Mouse (Mus musculus) left cerebral cortex, postnatal 14 days (tissue): Measurements from ENCODE around the gene Col2a1. TPM values are rescaled to one million over a fixed set of nuclear protein-coding genes. Genes with fewer than 3 reads are reported as not detected.

ENCODE experiments used
- DNase-seq, 2 experiments: peaks; one replicate each; pipeline ENCODE4 v3.0.0; 2021 to 2022; ENCODE audit warnings: low spot score in 2 of 2, mixed read lengths in 1 of 2
- intact Hi-C: fragments of 180-260 bp; cut with DNase I; formaldehyde crosslinking; loops from one replicate; pipeline ENCODE4 v1.15.1; 2025
- long read RNA-seq, 2 experiments: library from polyadenylated mRNA; stranded (forward); transcript quantifications; one replicate each; pipeline ENCODE4 v2.0.0; 2021
- total RNA-seq, 2 experiments: library from RNA; stranded (reverse); gene quantifications; 2 replicates each; pipeline ENCODE4 v1.2.3; 2021

The Col2a1 gene
- under 1 TPM; 0.57 to 0.97 TPM for total RNA-seq
- long read RNA-seq, experiment 1, result 0 reads
- long read RNA-seq, experiment 2, result 0 reads

GRCm38 (mm10) chr15:98003822-98004739 lies at the start of gene Col2a1:
TSS of gene Col2a1 (minus strand) at chr15:98004695.
- no peak for DNase-seq
- intact Hi-C loops, result no loop called here

- intact Hi-C loops, result no loop called here
- DNase-seq, result no peak
These were observed 47.2 kb upstream of the Col2a1 start for GRCm38 (mm10) chr15:98051685-98052084.

GRCm38 (mm10) chr15:98048918-98049700 lies 44.6 kb upstream of the Col2a1 start:
- DNase-seq, result no peak
- intact Hi-C loops, result no loop called here

- intact Hi-C loops, result no loop called here
- DNase-seq, result no peak
These were observed 39.9 kb upstream of the Col2a1 start for GRCm38 (mm10) chr15:98044387-98044786.

- DNase-seq, result peak; percentile 12 to 54
- intact Hi-C loops, result no loop called here
These were observed 39.5 kb upstream of the Col2a1 start for GRCm38 (mm10) chr15:98043967-98044366.

GRCm38 (mm10) chr15:98042508-98042907 lies 38.0 kb upstream of the Col2a1 start:
- intact Hi-C loops, result no loop called here
- no peak for DNase-seq

DNA sequence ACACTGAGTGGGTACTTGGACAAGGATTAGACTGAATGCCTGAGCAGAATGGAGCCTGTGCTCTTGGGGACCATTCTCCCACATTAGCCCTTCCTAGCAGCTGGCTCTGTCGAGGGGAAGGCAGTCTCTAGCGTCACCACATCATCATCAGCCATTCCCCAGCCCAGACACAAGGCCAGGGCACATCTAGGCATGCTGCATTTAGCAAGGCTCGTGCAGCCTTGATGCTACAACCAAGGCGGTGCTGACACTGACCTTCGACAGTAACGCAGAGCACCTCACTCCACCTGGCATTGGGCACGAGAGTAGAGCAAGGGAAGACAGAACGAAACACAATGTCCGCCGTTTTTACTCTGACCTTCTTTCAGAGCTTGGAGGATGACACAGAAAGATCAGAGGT lies 35.2 kb upstream of the Col2a1 start:
- no peak for DNase-seq
- intact Hi-C loops, result no loop called here

GRCm38 (mm10) chr15:98036578-98036977 lies 32.1 kb upstream of the Col2a1 start:
- no peak for DNase-seq
- intact Hi-C loops, result no loop called here

- intact Hi-C loops, result no loop called here
- DNase-seq, result no peak
These were observed 30.7 kb upstream of the Col2a1 start for GRCm38 (mm10) chr15:98035076-98035755.

DNA sequence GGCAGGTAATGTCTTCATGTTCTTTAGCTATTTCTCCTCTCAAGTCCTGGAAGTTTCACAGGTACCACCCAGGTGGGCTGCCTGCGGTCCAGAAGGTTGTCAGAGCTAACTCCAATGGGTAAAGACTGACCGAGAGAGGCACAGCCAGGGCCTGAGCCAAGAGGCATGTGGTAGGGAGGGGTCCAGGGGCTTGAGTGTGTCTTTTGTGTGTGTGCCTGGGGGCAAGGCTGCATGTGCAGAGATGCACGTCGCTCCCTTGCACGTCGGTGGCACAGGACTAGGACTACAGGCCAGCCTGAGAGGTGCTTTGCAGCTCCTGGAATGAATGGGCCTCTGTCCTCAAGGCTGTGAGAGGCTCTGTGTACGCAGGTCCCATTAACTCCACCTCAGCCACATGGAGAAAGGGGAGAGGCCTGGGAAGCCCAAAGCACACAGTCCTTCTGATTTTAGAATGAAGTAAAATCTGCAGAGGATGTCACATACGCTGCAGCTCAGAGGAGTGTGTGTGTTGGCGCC lies 28.8 kb upstream of the Col2a1 start:
- intact Hi-C loops, result no loop called here
- DNase-seq, result no peak

GRCm38 (mm10) chr15:98029798-98030197 lies 25.3 kb upstream of the Col2a1 start:
- intact Hi-C loops, result no loop called here
- DNase-seq, result no peak

DNA sequence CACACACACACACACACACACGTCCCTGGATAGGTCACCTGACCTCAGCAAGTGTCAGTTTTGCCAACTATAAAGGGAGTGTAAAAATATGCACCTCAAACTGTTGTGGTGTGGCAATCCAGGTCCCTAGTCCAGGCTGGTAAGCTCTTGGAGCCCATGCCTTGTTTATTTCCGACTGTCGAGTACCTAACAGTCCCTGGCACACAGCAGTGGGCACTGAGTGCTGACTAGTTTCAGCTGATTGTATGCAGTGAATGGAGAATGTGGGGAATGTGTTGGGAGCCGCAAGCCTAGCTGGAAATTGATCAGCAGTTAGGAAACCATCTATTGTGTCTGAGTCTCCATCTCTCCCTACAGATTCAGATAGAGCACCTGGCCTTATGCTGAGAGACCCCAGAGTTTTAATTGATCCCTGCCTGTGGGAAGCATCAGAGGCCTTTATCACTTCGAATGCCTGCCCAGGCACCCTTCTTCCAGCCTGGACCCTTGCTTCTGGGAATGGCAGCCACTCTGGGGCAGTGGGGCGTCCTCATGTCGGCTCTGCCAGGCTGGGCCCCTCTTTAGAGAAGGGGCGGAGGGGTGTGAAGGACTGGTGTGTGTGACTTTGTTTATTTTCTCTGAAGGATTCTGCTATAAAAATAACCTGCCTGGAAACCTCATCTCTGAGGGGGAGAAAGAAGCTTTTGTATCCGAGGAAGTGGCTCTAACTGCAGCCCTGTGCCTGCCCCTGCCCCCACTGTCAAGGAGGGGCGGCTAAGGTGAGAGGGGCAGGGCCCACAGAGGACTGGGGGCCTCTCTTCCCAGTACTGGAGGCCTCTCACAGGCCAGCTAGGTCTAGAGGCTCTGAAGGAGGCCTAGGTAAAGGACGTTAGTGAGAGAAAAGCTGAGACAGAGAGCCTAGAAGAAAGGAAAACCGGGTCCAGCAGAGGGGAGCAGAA lies 22.7 kb upstream of the Col2a1 start:
- intact Hi-C loops, result no loop called here
- DNase-seq, result no peak

- DNase-seq, result peak in 1 of 2 experiments; percentile 35
- intact Hi-C loops, result no loop called here
These were observed 21.1 kb upstream of the Col2a1 start for GRCm38 (mm10) chr15:98025611-98026010.

- intact Hi-C loops, result no loop called here
- no peak for DNase-seq
These were observed 18.6 kb upstream of the Col2a1 start for GRCm38 (mm10) chr15:98023137-98023536.

DNA sequence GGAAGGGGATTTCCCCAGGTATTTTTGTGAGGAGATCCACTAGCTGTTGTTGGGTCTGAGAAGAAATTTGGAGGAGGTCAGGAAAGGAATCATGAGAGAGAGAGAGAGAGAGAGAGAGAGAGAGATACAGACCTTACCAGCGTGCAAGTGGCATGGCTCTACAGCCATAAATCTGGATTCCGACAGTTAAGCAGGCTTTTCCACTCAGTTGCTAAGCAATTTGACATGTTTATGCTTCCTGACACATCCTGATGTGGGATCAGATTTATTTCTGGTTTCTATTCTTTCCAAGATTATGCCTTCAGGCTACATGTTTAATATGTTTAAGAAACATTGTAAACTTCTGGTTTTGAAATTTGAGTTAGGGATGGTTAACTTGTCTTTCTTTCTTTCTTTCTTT lies 17.4 kb upstream of the Col2a1 start:
- DNase-seq, result no peak
- intact Hi-C loops, result no loop called here

DNA sequence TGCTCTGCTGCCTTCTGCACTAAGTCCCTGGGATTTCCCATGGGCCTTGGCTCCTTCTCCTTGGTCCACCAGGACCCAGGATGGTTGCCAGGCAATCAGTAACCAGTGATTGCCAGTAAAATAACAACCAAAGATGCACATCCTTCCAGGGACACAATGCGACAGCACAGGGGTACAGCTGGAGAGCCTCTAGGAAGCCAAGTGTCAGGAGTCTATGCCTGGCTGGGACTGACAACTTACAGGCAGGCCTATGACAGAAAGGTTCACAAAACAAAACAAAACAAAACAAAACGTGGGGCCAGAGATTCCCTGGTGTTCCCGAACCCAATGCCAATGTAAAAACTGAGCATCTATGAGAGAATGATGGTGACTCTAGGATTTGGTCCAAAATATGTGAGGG lies 14.6 kb upstream of the Col2a1 start:
- intact Hi-C loops, result no loop called here
- no peak for DNase-seq

- DNase-seq, result no peak
- intact Hi-C loops, result no loop called here
These were observed 13.4 kb upstream of the Col2a1 start for GRCm38 (mm10) chr15:98017925-98018324.

- intact Hi-C loops, result no loop called here
- no peak for DNase-seq
These were observed 8.3 kb upstream of the Col2a1 start for GRCm38 (mm10) chr15:98012810-98013209.

DNA sequence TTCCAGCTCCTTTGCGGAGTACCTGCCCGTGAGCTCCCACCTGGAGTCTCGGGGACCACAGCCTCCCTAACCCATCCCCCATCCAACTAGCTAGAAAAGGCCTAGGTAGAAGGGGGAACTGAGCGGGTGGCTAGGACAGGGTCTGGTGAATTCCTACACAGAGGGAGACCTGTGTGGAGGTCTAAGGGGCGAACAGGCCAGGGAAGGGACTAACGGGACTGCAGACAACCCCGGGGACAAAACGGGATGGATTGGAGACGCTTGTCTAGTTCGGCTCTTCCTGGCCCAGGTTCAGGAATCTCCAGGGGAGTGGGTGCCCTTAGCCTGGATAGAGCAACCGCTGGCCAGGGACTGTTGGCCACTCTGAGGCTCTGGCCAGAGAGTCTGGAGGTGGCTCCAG lies 686 bp upstream of the Col2a1 start:
- intact Hi-C loops, result no loop called here
- DNase-seq, result no peak
